Comparison of ENCODE assay signal across 23 mouse cellular contexts in genomic region chr10:117437970-117438369, GRCm38 (mm10).
"Had no signal": no experiment of that assay in that cellular context is flagged by ENCODE, and none has a peak within 500 bp of the region (broad histone marks: within the 10 kb centered on the region; RNA-seq: fewer than 3 reads in every experiment).

No protein-coding gene starts in this region.

- H3K27ac ChIP-seq: embryonic facial prominence, embryonic 10.5 days; embryonic facial prominence, embryonic 12.5 days; embryonic facial prominence, embryonic 13.5 days; embryonic facial prominence, embryonic 15.5 days; forebrain, embryonic 10.5 days; forebrain, embryonic 12.5 days; forebrain, embryonic 13.5 days; forebrain, embryonic 15.5 days; heart, adult 2 months had no signal

- H3K4me3 ChIP-seq: embryonic facial prominence, embryonic 10.5 days; embryonic facial prominence, embryonic 12.5 days; embryonic facial prominence, embryonic 13.5 days; embryonic facial prominence, embryonic 15.5 days; erythroblast, embryonic 14.5 days; forebrain, embryonic 10.5 days; forebrain, embryonic 12.5 days; forebrain, embryonic 13.5 days; forebrain, embryonic 15.5 days; heart, adult 2 months had no signal

- DNase-seq: cerebellum, adult 9-10 months; cerebellum, adult 9-11 months; cerebellum, postnatal 10 days; cerebellum, postnatal 14 days; cerebellum, postnatal 25 days; cerebellum, postnatal 36 days; forebrain, postnatal 0 days; gastrocnemius, adult 2 months; gastrocnemius, postnatal 10 days; gastrocnemius, postnatal 14 days; gastrocnemius, postnatal 25 days; gastrocnemius, postnatal 36 days; heart, adult 18-20 months; heart, adult 2 months had no signal
